Mouse (Mus musculus) liver, embryonic 14.5 days (tissue): ENCODE data around the gene Gpr34.

Experiments used
- CTCF ChIP-seq: IDR thresholded peaks from 2 replicates; pipeline ENCODE4 v1.5.1; 2016; ENCODE audit warnings: antibody characterized with exemption, low read depth, control low read depth
- EP300 ChIP-seq: IDR thresholded peaks from 2 replicates; pipeline ENCODE4 v1.6.1; 2016; ENCODE audit warnings: antibody characterized with exemption, low read depth

DNA sequence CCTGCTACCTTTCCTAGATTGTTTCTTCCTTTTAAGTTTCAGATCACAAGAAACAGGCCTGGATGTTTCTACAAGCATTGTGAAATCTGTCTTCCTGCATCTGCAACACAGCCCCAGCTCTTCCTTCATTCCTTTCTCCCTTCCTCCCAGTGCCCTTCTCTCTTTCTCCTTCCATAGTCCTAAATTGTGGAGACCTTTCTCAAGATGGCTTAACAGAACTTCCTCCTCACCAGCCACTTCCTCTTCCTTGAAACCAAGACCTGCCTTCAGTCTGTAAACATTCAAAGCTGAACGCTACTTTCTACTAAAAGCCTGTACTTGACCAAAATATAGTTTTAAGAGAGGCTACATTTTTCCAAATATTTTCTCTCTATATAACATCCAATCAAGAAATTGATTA, 4.5 kb downstream of the Gpr34 start:
- TF ChIP-seq CTCF = no peak
- no peak for TF ChIP-seq EP300
